Mouse (Mus musculus): ENCODE data around the gene Dnaja3. TPM values are rescaled to one million over a fixed set of nuclear protein-coding genes. Genes with fewer than 3 reads are reported as not detected.

Dnaja3 gene
- polyA plus RNA-seq, 1 experiment: not detected

DNA sequence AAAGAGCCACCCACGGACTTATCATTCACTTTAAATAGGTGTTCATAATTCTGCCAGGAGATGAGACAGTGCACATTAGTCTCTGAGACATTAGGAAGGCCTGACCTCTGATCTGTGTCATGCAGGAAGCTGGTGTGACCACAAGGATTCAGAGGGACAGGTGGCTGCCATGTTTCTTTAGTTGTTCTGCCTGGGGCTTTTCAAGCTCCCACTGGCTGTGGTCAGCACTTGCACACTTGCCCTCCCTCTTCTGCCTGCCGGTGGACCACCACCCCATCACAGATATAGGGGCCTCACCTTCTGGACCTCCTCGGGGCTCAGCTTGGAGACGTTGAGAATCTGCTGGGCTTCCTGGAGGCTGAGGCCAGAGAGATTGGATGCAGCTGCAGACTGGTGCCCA, 23.0 kb upstream of the Dnaja3 start:
- Histone ChIP-seq H3K4me3 (ENCODE audit: insufficient read depth, low read depth, low read length) (no peak overlapping the region), H3K27ac (ENCODE audit: insufficient read depth, low read depth, low read length) (no peak overlapping the region), H3K4me1 (ENCODE audit: control insufficient read depth, insufficient read depth, low read length) (no peaks in the 10 kb centered on the region)
- TF ChIP-seq CTCF (IDR thresholded peaks at IDR 0.05; ENCODE audit: insufficient read depth, low read depth, low read length) (no peak), POLR2A (IDR thresholded peaks at IDR 0.05; ENCODE audit: insufficient read depth, low read depth, low read length) (no peak)
- 85% methylated on average over 4 of the region's 4 CpGs for WGBS

GRCm38 (mm10) chr16:4624074-4624473, 15.7 kb upstream of the Dnaja3 start:
- no peak for TF ChIP-seq POLR2A (IDR thresholded peaks at IDR 0.05; ENCODE audit: insufficient read depth, low read depth, low read length)
- H3K27ac ChIP-seq (ENCODE audit: insufficient read depth, low read depth, low read length): no peak overlapping the region
- WGBS: 10% methylated on average over 9 of the region's 9 CpGs
- peaks cover 2% of the 10 kb centered on the region; the same call in 1 of the 2 replicates for H3K4me1 ChIP-seq (ENCODE audit: control insufficient read depth, insufficient read depth, low read length)
- H3K4me3 ChIP-seq (ENCODE audit: insufficient read depth, low read depth, low read length): peak overlapping the region; percentile 59

DNA sequence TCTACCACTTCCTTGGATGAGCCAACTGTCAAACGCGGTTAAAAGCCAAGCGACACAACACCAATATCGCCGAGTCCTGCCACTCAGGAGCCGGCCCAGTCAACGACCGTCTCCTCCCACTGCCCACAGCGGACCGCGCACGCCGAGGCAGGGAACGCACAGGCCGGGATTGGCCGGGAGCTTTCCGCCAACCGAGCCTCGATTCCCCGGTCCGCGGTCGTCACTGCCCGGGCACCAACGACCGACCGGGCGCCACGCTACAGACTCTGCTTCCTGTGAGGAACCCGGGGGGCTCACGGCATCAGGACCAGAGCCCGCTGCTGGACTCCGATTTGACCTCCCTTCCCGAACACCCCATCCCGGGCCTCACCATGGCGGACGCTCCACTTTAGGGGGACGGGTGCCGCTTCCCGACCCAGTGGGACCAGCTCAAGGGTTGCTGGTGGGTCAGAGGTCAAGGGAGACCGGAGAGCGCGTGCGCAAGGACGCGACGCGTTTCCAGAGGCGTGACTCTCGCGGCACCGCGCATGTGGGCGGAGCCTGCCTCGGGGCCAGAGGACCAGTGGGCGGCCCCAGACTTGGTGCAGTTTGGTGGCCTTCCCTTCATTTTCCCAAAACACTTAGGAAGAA, 15.2 kb upstream of the Dnaja3 start, which contains the start of gene Pam16:
Gene Pam16, minus strand, starts transcription at position 508 of the 630 bp plus-strand sequence.
- Histone ChIP-seq H3K4me1 (ENCODE audit: control insufficient read depth, insufficient read depth, low read length) (peaks cover 2% of the 10 kb centered on the region; the same call in 1 of the 2 replicates), H3K27ac (ENCODE audit: insufficient read depth, low read depth, low read length) (peak within 1 kb of the TSS; percentile 41), H3K4me3 (ENCODE audit: insufficient read depth, low read depth, low read length) (peak within 1 kb of the TSS; percentile 59)
- TF ChIP-seq CTCF (IDR thresholded peaks at IDR 0.05; ENCODE audit: insufficient read depth, low read depth, low read length): no peak
- peak; percentile 80 for TF ChIP-seq POLR2A (IDR thresholded peaks at IDR 0.05; ENCODE audit: insufficient read depth, low read depth, low read length)
- under 1% methylated on average over 56 of the region's 56 CpGs for WGBS

- Histone ChIP-seq H3K4me1 (ENCODE audit: control insufficient read depth, insufficient read depth, low read length) (peaks cover 2% of the 10 kb centered on the region; the same call in 1 of the 2 replicates), H3K4me3 (ENCODE audit: insufficient read depth, low read depth, low read length) (no peak overlapping the region), H3K27ac (ENCODE audit: insufficient read depth, low read depth, low read length) (no peak overlapping the region)
- TF ChIP-seq POLR2A (IDR thresholded peaks at IDR 0.05; ENCODE audit: insufficient read depth, low read depth, low read length) (no peak), CTCF (IDR thresholded peaks at IDR 0.05; ENCODE audit: insufficient read depth, low read depth, low read length) (no peak)
- WGBS: 85% methylated on average over 6 of the region's 6 CpGs
These were observed 12.7 kb upstream of the Dnaja3 start for GRCm38 (mm10) chr16:4627105-4627504.

- no peaks in the 10 kb centered on the region for H3K4me1 ChIP-seq (ENCODE audit: control insufficient read depth, insufficient read depth, low read length)
- H3K27ac ChIP-seq (ENCODE audit: insufficient read depth, low read depth, low read length): no peak overlapping the region
- TF ChIP-seq POLR2A (IDR thresholded peaks at IDR 0.05; ENCODE audit: insufficient read depth, low read depth, low read length) (no peak), CTCF (IDR thresholded peaks at IDR 0.05; ENCODE audit: insufficient read depth, low read depth, low read length) (no peak)
- WGBS: 98% methylated on average over 9 of the region's 9 CpGs
- H3K4me3 ChIP-seq (ENCODE audit: insufficient read depth, low read depth, low read length): no peak overlapping the region
These were observed 10.8 kb upstream of the Dnaja3 start for GRCm38 (mm10) chr16:4628898-4629419.

DNA sequence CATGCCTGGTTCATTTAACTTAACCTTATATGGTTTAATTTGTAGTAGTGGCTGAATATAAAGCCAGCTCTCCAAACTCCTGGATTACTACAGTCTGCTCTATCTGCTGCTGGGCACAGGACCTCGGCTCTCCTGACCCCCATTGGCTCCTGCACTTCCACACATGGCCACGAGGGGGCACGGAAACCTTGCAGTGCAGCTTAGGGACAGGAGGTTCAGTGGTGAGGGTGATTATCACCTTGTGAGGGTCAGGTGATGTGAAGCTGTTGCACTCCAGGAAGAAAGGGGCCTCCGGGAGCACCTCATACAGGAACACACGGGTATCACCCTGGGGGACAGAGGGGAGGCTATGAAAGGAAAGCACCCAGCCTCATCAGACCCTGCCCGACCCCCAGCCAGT, 9.8 kb upstream of the Dnaja3 start:
- peak; percentile 94 for TF ChIP-seq CTCF (IDR thresholded peaks at IDR 0.05; ENCODE audit: insufficient read depth, low read depth, low read length)
- no peak for TF ChIP-seq POLR2A (IDR thresholded peaks at IDR 0.05; ENCODE audit: insufficient read depth, low read depth, low read length)
- WGBS: 23% methylated on average over 6 of the region's 6 CpGs
- Histone ChIP-seq H3K27ac (ENCODE audit: insufficient read depth, low read depth, low read length) (no peak overlapping the region), H3K4me3 (ENCODE audit: insufficient read depth, low read depth, low read length) (no peak overlapping the region), H3K4me1 (ENCODE audit: control insufficient read depth, insufficient read depth, low read length) (no peaks in the 10 kb centered on the region)

- H3K4me3 ChIP-seq (ENCODE audit: insufficient read depth, low read depth, low read length): no peak overlapping the region
- TF ChIP-seq CTCF (IDR thresholded peaks at IDR 0.05; ENCODE audit: insufficient read depth, low read depth, low read length): no peak
- no peak for TF ChIP-seq POLR2A (IDR thresholded peaks at IDR 0.05; ENCODE audit: insufficient read depth, low read depth, low read length)
- WGBS: 53% methylated on average over 7 of the region's 7 CpGs
- H3K4me1 ChIP-seq (ENCODE audit: control insufficient read depth, insufficient read depth, low read length): no peaks in the 10 kb centered on the region
- H3K27ac ChIP-seq (ENCODE audit: insufficient read depth, low read depth, low read length): no peak overlapping the region
These were observed 7.7 kb upstream of the Dnaja3 start for GRCm38 (mm10) chr16:4632050-4632449.

GRCm38 (mm10) chr16:4633661-4634060, 6.1 kb upstream of the Dnaja3 start:
- no peak for TF ChIP-seq POLR2A (IDR thresholded peaks at IDR 0.05; ENCODE audit: insufficient read depth, low read depth, low read length)
- TF ChIP-seq CTCF (IDR thresholded peaks at IDR 0.05; ENCODE audit: insufficient read depth, low read depth, low read length): no peak
- Histone ChIP-seq H3K4me3 (ENCODE audit: insufficient read depth, low read depth, low read length) (no peak overlapping the region), H3K27ac (ENCODE audit: insufficient read depth, low read depth, low read length) (no peak overlapping the region), H3K4me1 (ENCODE audit: control insufficient read depth, insufficient read depth, low read length) (no peaks in the 10 kb centered on the region)
- WGBS: 95% methylated on average over 3 of the region's 3 CpGs

DNA sequence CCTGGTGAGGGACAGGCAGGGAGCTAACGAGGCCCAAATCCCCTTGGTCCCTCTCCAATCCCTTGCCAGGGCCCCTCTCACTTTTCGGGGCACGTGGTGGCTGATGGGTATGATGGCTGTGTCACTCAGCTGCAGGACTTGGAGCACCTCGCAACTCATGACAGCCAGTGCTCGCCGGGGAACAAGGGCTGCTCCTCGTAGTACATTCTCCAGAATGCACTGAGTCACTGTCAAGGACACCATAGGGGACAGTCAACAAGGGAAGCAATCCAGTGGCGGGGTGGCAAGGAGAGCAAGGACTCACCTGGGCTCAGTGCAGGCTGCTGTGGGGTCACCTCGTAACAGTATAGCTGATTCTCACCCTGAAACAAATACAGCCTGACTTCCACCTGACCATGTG, 5.1 kb upstream of the Dnaja3 start:
- 80% methylated on average over 9 of the region's 9 CpGs for WGBS
- H3K4me1 ChIP-seq (ENCODE audit: control insufficient read depth, insufficient read depth, low read length): no peaks in the 10 kb centered on the region; the same call in 1 of the 2 replicates
- H3K4me3 ChIP-seq (ENCODE audit: insufficient read depth, low read depth, low read length): no peak overlapping the region
- no peak overlapping the region for H3K27ac ChIP-seq (ENCODE audit: insufficient read depth, low read depth, low read length)
- no peak for TF ChIP-seq CTCF (IDR thresholded peaks at IDR 0.05; ENCODE audit: insufficient read depth, low read depth, low read length)
- no peak for TF ChIP-seq POLR2A (IDR thresholded peaks at IDR 0.05; ENCODE audit: insufficient read depth, low read depth, low read length)

All from olfactory bulb, adult 2 months (tissue).